Mouse (Mus musculus) liver, embryonic 14.5 days (tissue): ENCODE measurements at regions not wholly inside any gene's neighbourhood (a gene's known extent, or its start where the extent isn't known, plus 50 kb on each side); places are given as distances from the start of the nearest gene placed in this dataset.

Source experiments
- CTCF ChIP-seq: IDR thresholded peaks from 2 replicates; pipeline ENCODE4 v1.5.1; 2016; ENCODE audit warnings: antibody characterized with exemption, low read depth, control low read depth
- EP300 ChIP-seq: IDR thresholded peaks from 2 replicates; pipeline ENCODE4 v1.6.1; 2016; ENCODE audit warnings: antibody characterized with exemption, low read depth

DNA sequence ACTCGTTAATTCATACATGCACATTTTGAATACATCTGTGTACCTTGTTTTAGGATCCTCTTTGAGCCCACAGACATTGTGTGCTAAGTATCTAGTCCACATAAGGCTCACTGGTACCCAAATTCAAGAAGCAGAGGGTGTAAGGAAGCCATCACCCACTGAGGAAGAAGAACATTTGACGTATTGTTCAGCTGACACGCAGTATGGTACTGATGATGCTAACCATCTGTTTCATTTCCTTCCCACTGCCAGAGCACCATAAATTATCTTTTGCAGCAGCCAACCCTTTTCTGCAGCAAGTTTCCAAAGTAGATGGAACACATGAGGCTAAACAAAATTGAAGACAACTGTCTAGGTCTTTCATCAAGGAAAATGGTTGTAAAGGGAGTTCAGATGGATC is 285.6 kb upstream of the Lrrn1 start:
- TF ChIP-seq EP300 = no peak
- TF ChIP-seq CTCF = no peak
